Mouse (Mus musculus) MEL (cell line): ENCODE data around the gene Gstp2. TPM values are rescaled to one million over a fixed set of nuclear protein-coding genes. Genes with fewer than 3 reads are reported as not detected.

ENCODE experiments used
- DNase-seq: peaks from one replicate; pipeline ENCODE4 v3.0.0; 2011; ENCODE audit warnings: low read depth, low spot score
- H3K27ac ChIP-seq: 2 replicates; pipeline ENCODE4 v1.5.1; 2012; ENCODE audit warnings: low read depth, mild to moderate bottlenecking, control low read depth, low read length, moderate library complexity; ENCODE audit not compliant: control insufficient read depth
- H3K27me3 ChIP-seq, 2 experiments: fragments of 150-350 bp in 1 of 2; sonication (generic) in 1 of 2; 2 replicates each; pipeline ENCODE4 v1.6.1; 2012; ENCODE audit warnings: low read length in 2 of 2, mild to moderate bottlenecking in 2 of 2, improper control_type of control experiment in 1 of 2, moderate library complexity in 1 of 2; ENCODE audit not compliant: insufficient read depth in 2 of 2, control insufficient read depth in 1 of 2
- H3K36me3 ChIP-seq, 2 experiments: 2 replicates each; pipeline ENCODE4 v1.6.1; 2012 to 2014; ENCODE audit warnings: low read length in 2 of 2, improper control_type of control experiment in 1 of 2, inconsistent platforms in 1 of 2, mild to moderate bottlenecking in 1 of 2; ENCODE audit not compliant: insufficient read depth in 2 of 2, control insufficient read depth in 1 of 2
- H3K4me1 ChIP-seq, 2 experiments: fragments of 150-350 bp in 1 of 2; sonication (generic) in 1 of 2; 2 replicates each; pipeline ENCODE4 v1.6.1; 2012; ENCODE audit warnings: low read length in 2 of 2, improper control_type of control experiment in 1 of 2, mild to moderate bottlenecking in 1 of 2; ENCODE audit not compliant: insufficient read depth in 2 of 2, control insufficient read depth in 1 of 2
- H3K4me3 ChIP-seq, 2 experiments: fragments of 150-350 bp in 1 of 2; sonication (generic) in 1 of 2; 2 replicates each; pipeline ENCODE4 v1.5.1; 2012; ENCODE audit warnings: low read depth in 2 of 2, low read length in 2 of 2, mild to moderate bottlenecking in 2 of 2, moderate library complexity in 2 of 2, control low read depth in 1 of 2, improper control_type of control experiment in 1 of 2; ENCODE audit not compliant: control insufficient read depth in 1 of 2, insufficient read depth in 1 of 2
- H3K79me2 ChIP-seq: 2 replicates; pipeline ENCODE4 v1.6.1; 2012; ENCODE audit warnings: mild to moderate bottlenecking, low read length, moderate library complexity; ENCODE audit not compliant: control insufficient read depth, poor library complexity, insufficient read depth
- H3K9ac ChIP-seq: 2 replicates; pipeline ENCODE4 v1.6.1; 2012; ENCODE audit warnings: low read depth, mild to moderate bottlenecking, control low read depth, low read length, moderate library complexity; ENCODE audit not compliant: control insufficient read depth, poor library complexity, severe bottlenecking
- H3K9me3 ChIP-seq: fragments of 150-350 bp; sonication (generic); replicated peaks from 2 replicates; pipeline ENCODE4 v1.6.1; 2012; ENCODE audit warnings: mild to moderate bottlenecking, low read length, improper control_type of control experiment, moderate library complexity; ENCODE audit not compliant: insufficient read depth
- CTCF ChIP-seq, 3 experiments: IDR thresholded peaks in 2 of 3; conservative IDR thresholded peaks in 1 of 3; 2 replicates each; pipeline ENCODE4 v1.5.1; 2011 to 2012; ENCODE audit warnings: low read length in 3 of 3, low read depth in 2 of 3, mild to moderate bottlenecking in 2 of 3, improper control_type of control experiment in 1 of 3, inconsistent platforms in 1 of 3, mixed read lengths in 1 of 3, moderate library complexity in 1 of 3; ENCODE audit not compliant: control insufficient read depth in 1 of 3, insufficient read depth in 1 of 3, poor library complexity in 1 of 3, severe bottlenecking in 1 of 3
- EP300 ChIP-seq, 2 experiments: IDR thresholded peaks; 2 replicates each; pipeline ENCODE4 v1.6.1; 2011; ENCODE audit warnings: improper control_type of control experiment in 2 of 2, low read length in 2 of 2, low read depth in 1 of 2, mild to moderate bottlenecking in 1 of 2
- ETS1 ChIP-seq: IDR thresholded peaks from 2 replicates; pipeline ENCODE4 v1.6.1; 2012; ENCODE audit warnings: low read depth, mild to moderate bottlenecking, inconsistent platforms, low read length, improper control_type of control experiment, moderate library complexity
- GABPA ChIP-seq: IDR thresholded peaks from 2 replicates; pipeline ENCODE4 v1.6.1; 2012; ENCODE audit warnings: low read depth, mild to moderate bottlenecking, inconsistent platforms, low read length, improper control_type of control experiment, moderate library complexity
- KAT2A ChIP-seq: conservative IDR thresholded peaks from 2 replicates; pipeline ENCODE4 v1.6.1; 2012; ENCODE audit warnings: low read depth, low read length, improper control_type of control experiment, inconsistent platforms
- MAFK ChIP-seq: IDR thresholded peaks from 2 replicates; pipeline ENCODE4 v1.6.1; 2011; ENCODE audit warnings: low read depth, mild to moderate bottlenecking, low read length, improper control_type of control experiment, borderline replicate concordance
- MAX ChIP-seq: IDR thresholded peaks from 2 replicates; pipeline ENCODE4 v1.6.1; 2011; ENCODE audit warnings: low read length, improper control_type of control experiment
- MAZ ChIP-seq: IDR thresholded peaks from 2 replicates; pipeline ENCODE4 v1.6.1; 2012; ENCODE audit warnings: low read depth, mild to moderate bottlenecking, inconsistent platforms, low read length, improper control_type of control experiment
- MEF2A ChIP-seq: IDR thresholded peaks from 2 replicates; pipeline ENCODE4 v1.6.1; 2014; ENCODE audit warnings: low read depth, mild to moderate bottlenecking, inconsistent platforms, low read length, improper control_type of control experiment; ENCODE audit not compliant: poor library complexity, insufficient replicate concordance, severe bottlenecking; ENCODE audit errors: extremely low read depth
- MYB ChIP-seq: IDR thresholded peaks from 2 replicates; pipeline ENCODE4 v1.6.1; 2011; ENCODE audit warnings: mild to moderate bottlenecking, low read depth, low read length, improper control_type of control experiment
- POLR2AphosphoS2 ChIP-seq: IDR thresholded peaks from 2 replicates; pipeline ENCODE4 v1.6.1; 2011; ENCODE audit warnings: low read length, improper control_type of control experiment
- POLR2AphosphoS5 ChIP-seq: IDR thresholded peaks from 2 replicates; pipeline ENCODE4 v1.6.1; 2012; ENCODE audit warnings: low read depth, borderline replicate concordance, mild to moderate bottlenecking, inconsistent platforms, low read length, moderate library complexity, mixed read lengths
- SIN3A ChIP-seq: IDR thresholded peaks from 2 replicates; pipeline ENCODE4 v1.6.1; 2012; ENCODE audit warnings: low read length, improper control_type of control experiment, inconsistent platforms
- SMC3 ChIP-seq: IDR thresholded peaks from 2 replicates; pipeline ENCODE4 v1.6.1; 2011; ENCODE audit warnings: low read depth, low read length, improper control_type of control experiment
- TAL1 ChIP-seq: IDR thresholded peaks from 2 replicates; pipeline ENCODE4 v1.6.1; 2012; ENCODE audit warnings: mild to moderate bottlenecking, inconsistent platforms, low read length, moderate library complexity, mixed read lengths
- UBTF ChIP-seq: IDR thresholded peaks from 2 replicates; pipeline ENCODE4 v1.6.1; 2012; ENCODE audit warnings: low read depth, mild to moderate bottlenecking, inconsistent platforms, low read length, improper control_type of control experiment, moderate library complexity, borderline replicate concordance; ENCODE audit not compliant: insufficient read depth
- ZKSCAN1 ChIP-seq: IDR thresholded peaks from 2 replicates; pipeline ENCODE4 v1.6.1; 2012; ENCODE audit warnings: low read depth, mild to moderate bottlenecking, inconsistent platforms, low read length, improper control_type of control experiment, moderate library complexity
- ZNF384 ChIP-seq: IDR thresholded peaks from 2 replicates; pipeline ENCODE4 v1.6.1; 2012; ENCODE audit warnings: low read depth, mild to moderate bottlenecking, inconsistent platforms, low read length, improper control_type of control experiment
- polyA plus RNA-seq, 2 experiments: library from polyadenylated mRNA; stranded (reverse) in 1 of 2; unstranded in 1 of 2; fragments of >175 nt in 1 of 2; fragments of >200 nt in 1 of 2; gene quantifications; 2 replicates each; pipeline versions ENCODE4 v1.2.1 to v1.2.4; 2012; ENCODE audit warnings: low replicate concordance in 2 of 2, low read depth in 1 of 2; ENCODE audit not compliant: insufficient read length in 2 of 2, insufficient read depth in 1 of 2, missing spikeins in 1 of 2
- total RNA-seq: library from RNA; depleted of rRNA; stranded (reverse); fragments of 300-350 nt; gene quantifications from 2 replicates; pipeline ENCODE4 v1.2.3, GENCODE M21; 2012

Gstp2 gene
- total and polyA plus RNA-seq, 3 experiments, result 0.65 to 7.4 TPM; not detected in 1

- no peak for TF ChIP-seq MAX
- no peak for TF ChIP-seq MAFK
- TF ChIP-seq GABPA, result no peak
- TF ChIP-seq EP300 (IDR thresholded peaks at IDR 0.05; ENCODE audit: low read depth in 1 of 2, low read length in 2 of 2), result no peak
- no peak for TF ChIP-seq ETS1
- TF ChIP-seq ZKSCAN1, result no peak
- TF ChIP-seq CTCF (IDR thresholded peaks at IDR 0.05 in 2 of 3, conservative IDR thresholded peaks at IDR 0.05 in 1 of 3; ENCODE audit: control insufficient read depth in 1 of 3, insufficient read depth in 1 of 3, low read depth in 2 of 3, low read length in 3 of 3, poor library complexity in 1 of 3, severe bottlenecking in 1 of 3), result no peak
- no peak for TF ChIP-seq UBTF
- Histone ChIP-seq H3K36me3 (no peaks in the 10 kb centered on the region), H3K27me3 (peaks cover 9% of the 10 kb centered on the region in 2 experiments), H3K4me1 (no peaks in the 10 kb centered on the region), H3K79me2 (no peaks in the 10 kb centered on the region), H3K9ac (no peak overlapping the region), H3K9me3 (no peaks in the 10 kb centered on the region), H3K4me3 (no peak overlapping the region), H3K27ac (no peak overlapping the region)
- no peak for DNase-seq
Observed at GRCm38 (mm10) chr19:4071406-4071805, 25.6 kb upstream of the Gstp2 start.

GRCm38 (mm10) chr19:4070756-4071155, 24.9 kb upstream of the Gstp2 start:
- Histone ChIP-seq H3K27me3 (peaks cover 9% of the 10 kb centered on the region in 2 experiments), H3K27ac (no peak overlapping the region), H3K36me3 (no peaks in the 10 kb centered on the region), H3K4me1 (no peaks in the 10 kb centered on the region), H3K9ac (no peak overlapping the region), H3K79me2 (no peaks in the 10 kb centered on the region), H3K9me3 (no peaks in the 10 kb centered on the region), H3K4me3 (no peak overlapping the region)
- no peak for TF ChIP-seq POLR2AphosphoS2
- no peak for TF ChIP-seq MYB
- no peak for DNase-seq

GRCm38 (mm10) chr19:4070311-4070710, 24.5 kb upstream of the Gstp2 start:
- H3K4me1 ChIP-seq, result no peaks in the 10 kb centered on the region
- H3K27me3 ChIP-seq, result peaks cover 7 to 9% of the 10 kb centered on the region in 2 experiments
- H3K79me2 ChIP-seq, result no peaks in the 10 kb centered on the region
- TF ChIP-seq ZNF384 (no peak), KAT2A (no peak), TAL1 (no peak), POLR2AphosphoS5 (no peak), MEF2A (no peak), MAX (no peak), ETS1 (no peak), SMC3 (no peak), MYB (no peak), POLR2AphosphoS2 (no peak), MAZ (no peak), SIN3A (no peak)
- TF ChIP-seq, all 39 proteins: peak for 0
- no peaks in the 10 kb centered on the region for H3K36me3 ChIP-seq
- H3K4me3 ChIP-seq, result no peak overlapping the region
- H3K27ac ChIP-seq, result no peak overlapping the region
- no peaks in the 10 kb centered on the region for H3K9me3 ChIP-seq
- DNase-seq, result no peak
- H3K9ac ChIP-seq, result no peak overlapping the region
